ENCODE assay signal across 17 mouse cellular contexts in genomic region chr7:62894337-62894736, GRCm38 (mm10).
"Had no signal": no experiment of that assay in that cellular context is flagged by ENCODE, and none has a peak within 500 bp of the region (broad histone marks: within the 10 kb centered on the region; RNA-seq: fewer than 3 reads in every experiment).

No protein-coding gene starts in this region.

- H3K9ac ChIP-seq: kidney, embryonic 15.5 days; limb, embryonic 12.5 days; limb, embryonic 15.5 days; liver, embryonic 14.5 days; liver, postnatal 0 days; lung, embryonic 14.5 days; midbrain, embryonic 12.5 days had no signal

- DNase-seq: kidney, postnatal 10 days; kidney, postnatal 36 days; left cerebral cortex, postnatal 4 days; liver, postnatal 0 days; lung, embryonic 14.5 days; thymus, adult 2 months; thymus, postnatal 14 days; thymus, postnatal 4 days had no signal

- H3K4me3 ChIP-seq: kidney, embryonic 15.5 days; limb, embryonic 12.5 days; limb, embryonic 15.5 days; midbrain, embryonic 12.5 days had no signal

- ATAC-seq: liver, postnatal 0 days; lung, postnatal 0 days; midbrain, embryonic 16.5 days had no signal

- H3K4me1 ChIP-seq: kidney, embryonic 15.5 days; limb, embryonic 12.5 days; limb, embryonic 15.5 days; midbrain, embryonic 12.5 days had no signal

- H3K4me2 ChIP-seq: kidney, embryonic 15.5 days; limb, embryonic 12.5 days; limb, embryonic 15.5 days; liver, embryonic 11.5 days; lung, embryonic 14.5 days; midbrain, embryonic 12.5 days had no signal

- H3K9me3 ChIP-seq: kidney, embryonic 15.5 days; limb, embryonic 12.5 days; limb, embryonic 15.5 days; midbrain, embryonic 12.5 days had no signal

- H3K27ac ChIP-seq: kidney, embryonic 15.5 days; limb, embryonic 12.5 days; limb, embryonic 15.5 days; liver, embryonic 14.5 days; macrophage; midbrain, embryonic 12.5 days had no signal

- H3K27me3 ChIP-seq: kidney, embryonic 15.5 days; limb, embryonic 12.5 days; limb, embryonic 15.5 days; midbrain, embryonic 12.5 days had no signal

- H3K36me3 ChIP-seq: kidney, embryonic 15.5 days; limb, embryonic 12.5 days; limb, embryonic 15.5 days; midbrain, embryonic 12.5 days had no signal
